Mouse (Mus musculus): ENCODE results near the gene Ccdc134. TPM values are rescaled to one million over a fixed set of nuclear protein-coding genes. Genes with fewer than 3 reads are reported as not detected.

The Ccdc134 gene
- polyA plus RNA-seq, 1 experiment from 2014 or later = 4.2 TPM

GRCm38 (mm10) chr15:82159471-82159870, 31.7 kb downstream of the Ccdc134 start:
- H3K9ac ChIP-seq (ENCODE audit: low read depth, low read length) = no peak overlapping the region
- peaks cover 22% of the 10 kb centered on the region for H3K4me1 ChIP-seq (replicated peaks; ENCODE audit: control insufficient read depth, insufficient read depth, low read length)
- H3K9me3 ChIP-seq (ENCODE audit: control insufficient read depth) = no peaks in the 10 kb centered on the region
- no peak overlapping the region for H3K4me3 ChIP-seq (ENCODE audit: low read depth, low read length)
- ATAC-seq = no peak
- no peak overlapping the region for H3K4me2 ChIP-seq (replicated peaks; ENCODE audit: low read depth)
- no peaks in the 10 kb centered on the region for H3K36me3 ChIP-seq (ENCODE audit: control insufficient read depth, insufficient read depth)
- WGBS = 79% methylated on average over 9 of the region's 9 CpGs
- TF ChIP-seq CTCF (IDR thresholded peaks at IDR 0.05; ENCODE audit: low read depth) = no peak
- 0 out of 2 replicates have a peak overlapping the region, but pooled peaks have one; percentile 2 for H3K27ac ChIP-seq (ENCODE audit: low read depth, low read length)
- H3K27me3 ChIP-seq (replicated peaks; ENCODE audit: control insufficient read depth, insufficient read depth, low read length) = no peaks in the 10 kb centered on the region

GRCm38 (mm10) chr15:82160731-82161640, 33.3 kb downstream of the Ccdc134 start:
- H3K36me3 ChIP-seq (ENCODE audit: control insufficient read depth, insufficient read depth) = no peaks in the 10 kb centered on the region
- H3K27me3 ChIP-seq (replicated peaks; ENCODE audit: control insufficient read depth, insufficient read depth, low read length) = no peaks in the 10 kb centered on the region
- 44% methylated on average over 11 of the region's 11 CpGs for WGBS
- no peak overlapping the region for H3K4me2 ChIP-seq (replicated peaks; ENCODE audit: low read depth)
- H3K27ac ChIP-seq (ENCODE audit: low read depth, low read length) = no peak overlapping the region
- H3K9ac ChIP-seq (ENCODE audit: low read depth, low read length) = no peak overlapping the region
- no peaks in the 10 kb centered on the region for H3K9me3 ChIP-seq (ENCODE audit: control insufficient read depth)
- TF ChIP-seq CTCF (IDR thresholded peaks at IDR 0.05; ENCODE audit: low read depth) = no peak
- ATAC-seq = no peak
- peaks cover 22% of the 10 kb centered on the region for H3K4me1 ChIP-seq (replicated peaks; ENCODE audit: control insufficient read depth, insufficient read depth, low read length)
- H3K4me3 ChIP-seq (ENCODE audit: low read depth, low read length) = no peak overlapping the region

- WGBS = 83% methylated on average over 12 of the region's 12 CpGs
- Histone ChIP-seq H3K27ac (ENCODE audit: low read depth, low read length) (no peak overlapping the region), H3K4me3 (ENCODE audit: low read depth, low read length) (no peak overlapping the region), H3K4me1 (replicated peaks; ENCODE audit: control insufficient read depth, insufficient read depth, low read length) (peaks cover 25% of the 10 kb centered on the region), H3K36me3 (ENCODE audit: control insufficient read depth, insufficient read depth) (no peaks in the 10 kb centered on the region), H3K4me2 (replicated peaks; ENCODE audit: low read depth) (no peak overlapping the region), H3K9ac (ENCODE audit: low read depth, low read length) (no peak overlapping the region), H3K9me3 (ENCODE audit: control insufficient read depth) (no peaks in the 10 kb centered on the region), H3K27me3 (replicated peaks; ENCODE audit: control insufficient read depth, insufficient read depth, low read length) (no peaks in the 10 kb centered on the region)
- no peak for TF ChIP-seq CTCF (IDR thresholded peaks at IDR 0.05; ENCODE audit: low read depth)
- no peak for ATAC-seq
Observed at GRCm38 (mm10) chr15:82161965-82162600, 34.4 kb downstream of the Ccdc134 start.

- no peak for TF ChIP-seq CTCF (IDR thresholded peaks at IDR 0.05; ENCODE audit: low read depth)
- Histone ChIP-seq H3K9me3 (ENCODE audit: control insufficient read depth) (no peaks in the 10 kb centered on the region), H3K4me3 (ENCODE audit: low read depth, low read length) (no peak overlapping the region), H3K27me3 (replicated peaks; ENCODE audit: control insufficient read depth, insufficient read depth, low read length) (no peaks in the 10 kb centered on the region), H3K4me2 (replicated peaks; ENCODE audit: low read depth) (peak overlapping the region; percentile 35; the same call in 1 of the 2 replicates), H3K4me1 (replicated peaks; ENCODE audit: control insufficient read depth, insufficient read depth, low read length) (peaks cover 23% of the 10 kb centered on the region), H3K27ac (ENCODE audit: low read depth, low read length) (peak overlapping the region; percentile 63), H3K36me3 (ENCODE audit: control insufficient read depth, insufficient read depth) (no peaks in the 10 kb centered on the region), H3K9ac (ENCODE audit: low read depth, low read length) (no peak overlapping the region)
- WGBS = 70% methylated on average over 10 of the region's 10 CpGs
- no peak for ATAC-seq
Observed at GRCm38 (mm10) chr15:82163356-82164060, 35.8 kb downstream of the Ccdc134 start.

GRCm38 (mm10) chr15:82164061-82164399, 36.3 kb downstream of the Ccdc134 start:
- peaks cover 19% of the 10 kb centered on the region; the same call in 1 of the 2 replicates for H3K4me1 ChIP-seq (replicated peaks; ENCODE audit: control insufficient read depth, insufficient read depth, low read length)
- WGBS = 36% methylated on average over 4 of the region's 4 CpGs
- no peaks in the 10 kb centered on the region for H3K36me3 ChIP-seq (ENCODE audit: control insufficient read depth, insufficient read depth)
- peak overlapping the region; percentile 35 for H3K4me2 ChIP-seq (replicated peaks; ENCODE audit: low read depth)
- H3K9ac ChIP-seq (ENCODE audit: low read depth, low read length) = no peak overlapping the region
- no peaks in the 10 kb centered on the region for H3K9me3 ChIP-seq (ENCODE audit: control insufficient read depth)
- H3K27me3 ChIP-seq (replicated peaks; ENCODE audit: control insufficient read depth, insufficient read depth, low read length) = no peaks in the 10 kb centered on the region
- ATAC-seq = no peak
- H3K27ac ChIP-seq (ENCODE audit: low read depth, low read length) = peak overlapping the region; percentile 63
- peak; percentile 25 for TF ChIP-seq CTCF (IDR thresholded peaks at IDR 0.05; ENCODE audit: low read depth)
- H3K4me3 ChIP-seq (ENCODE audit: low read depth, low read length) = no peak overlapping the region

- H3K4me3 ChIP-seq (ENCODE audit: low read depth, low read length) = no peak overlapping the region
- no peaks in the 10 kb centered on the region for H3K9me3 ChIP-seq (ENCODE audit: control insufficient read depth)
- H3K36me3 ChIP-seq (ENCODE audit: control insufficient read depth, insufficient read depth) = no peaks in the 10 kb centered on the region
- WGBS = 22% methylated on average over 7 of the region's 7 CpGs
- no peak overlapping the region for H3K9ac ChIP-seq (ENCODE audit: low read depth, low read length)
- H3K27ac ChIP-seq (ENCODE audit: low read depth, low read length) = peak overlapping the region; percentile 63
- peaks cover 19% of the 10 kb centered on the region; the same call in 1 of the 2 replicates for H3K4me1 ChIP-seq (replicated peaks; ENCODE audit: control insufficient read depth, insufficient read depth, low read length)
- peak overlapping the region; percentile 35; the same call in 1 of the 2 replicates for H3K4me2 ChIP-seq (replicated peaks; ENCODE audit: low read depth)
- no peak for TF ChIP-seq CTCF (IDR thresholded peaks at IDR 0.05; ENCODE audit: low read depth)
- no peaks in the 10 kb centered on the region for H3K27me3 ChIP-seq (replicated peaks; ENCODE audit: control insufficient read depth, insufficient read depth, low read length)
- peak; percentile 48 for ATAC-seq
Observed at GRCm38 (mm10) chr15:82164496-82164895, 36.8 kb downstream of the Ccdc134 start.
